Mouse (Mus musculus) frontal cortex, adult 2 months (tissue): Measurements from ENCODE around the gene Rab12. TPM values are rescaled to one million over a fixed set of nuclear protein-coding genes. Genes with fewer than 3 reads are reported as not detected.
A peak's percentile ranks its signal among the peaks of the same experiment; 100 is the strongest.

ENCODE experiments used
- DNase-seq, 2 experiments: peaks; one replicate each; pipeline ENCODE4 v3.0.0; 2022; ENCODE audit warnings: low spot score in 1 of 2; ENCODE audit errors: extremely low spot score in 1 of 2
- polyA plus RNA-seq: library from polyadenylated mRNA; depleted of rRNA; stranded (reverse); fragments of >200 nt; gene quantifications from 2 replicates; pipeline ENCODE4 v1.2.3, GENCODE M21; 2012; rRNA removed

The Rab12 gene
- polyA plus RNA-seq, 1 experiment: 127 TPM

DNA sequence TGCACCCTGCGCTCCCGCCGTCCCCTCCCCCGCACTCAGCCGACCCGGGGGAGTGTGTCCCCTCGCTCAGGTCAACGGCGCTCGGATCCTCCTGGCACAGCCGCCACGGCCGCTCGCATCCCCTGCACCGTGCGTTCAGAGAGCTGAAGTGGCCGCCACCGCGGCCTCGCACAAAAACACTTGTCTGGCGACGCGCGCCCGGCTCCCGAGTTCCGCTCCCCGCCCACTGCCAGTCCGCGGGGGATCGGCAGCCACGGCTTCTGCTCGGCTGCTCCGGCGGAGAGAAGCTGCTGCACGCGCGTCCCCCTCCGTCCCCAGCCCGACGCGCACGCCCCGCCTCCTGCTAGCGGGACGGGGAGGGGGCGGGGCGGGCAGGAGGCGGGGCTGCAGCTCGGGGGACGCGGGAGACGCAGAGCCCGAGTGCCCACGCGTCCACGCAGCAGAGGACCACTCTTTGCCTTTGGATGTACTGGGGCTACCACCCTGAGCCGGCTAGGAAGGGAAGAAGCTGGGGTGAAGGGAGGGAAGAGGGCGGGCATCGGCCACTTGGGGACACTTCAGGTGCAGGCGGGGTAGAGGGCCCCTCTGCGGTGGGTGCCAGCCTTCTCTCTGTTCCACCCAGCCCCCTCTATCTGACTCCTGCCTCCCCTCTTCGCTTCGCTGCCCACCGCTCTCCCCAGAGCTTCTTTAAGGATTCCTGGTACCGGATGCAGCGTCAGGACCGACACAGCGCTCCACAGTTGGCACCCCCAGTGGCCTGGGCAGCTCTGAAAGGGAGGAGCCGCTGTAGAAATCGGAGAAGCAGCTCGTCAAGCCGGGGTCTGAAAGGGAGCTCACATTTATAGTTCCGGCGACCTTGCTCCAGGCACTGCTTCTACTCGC, 69.8 kb downstream of the Rab12 start, which contains the start of gene Mtcl1:
TSS of gene Mtcl1 (minus strand) at position 291 of the 882 bp plus-strand sequence.
- peak; percentile 68 to 89 for DNase-seq

DNA sequence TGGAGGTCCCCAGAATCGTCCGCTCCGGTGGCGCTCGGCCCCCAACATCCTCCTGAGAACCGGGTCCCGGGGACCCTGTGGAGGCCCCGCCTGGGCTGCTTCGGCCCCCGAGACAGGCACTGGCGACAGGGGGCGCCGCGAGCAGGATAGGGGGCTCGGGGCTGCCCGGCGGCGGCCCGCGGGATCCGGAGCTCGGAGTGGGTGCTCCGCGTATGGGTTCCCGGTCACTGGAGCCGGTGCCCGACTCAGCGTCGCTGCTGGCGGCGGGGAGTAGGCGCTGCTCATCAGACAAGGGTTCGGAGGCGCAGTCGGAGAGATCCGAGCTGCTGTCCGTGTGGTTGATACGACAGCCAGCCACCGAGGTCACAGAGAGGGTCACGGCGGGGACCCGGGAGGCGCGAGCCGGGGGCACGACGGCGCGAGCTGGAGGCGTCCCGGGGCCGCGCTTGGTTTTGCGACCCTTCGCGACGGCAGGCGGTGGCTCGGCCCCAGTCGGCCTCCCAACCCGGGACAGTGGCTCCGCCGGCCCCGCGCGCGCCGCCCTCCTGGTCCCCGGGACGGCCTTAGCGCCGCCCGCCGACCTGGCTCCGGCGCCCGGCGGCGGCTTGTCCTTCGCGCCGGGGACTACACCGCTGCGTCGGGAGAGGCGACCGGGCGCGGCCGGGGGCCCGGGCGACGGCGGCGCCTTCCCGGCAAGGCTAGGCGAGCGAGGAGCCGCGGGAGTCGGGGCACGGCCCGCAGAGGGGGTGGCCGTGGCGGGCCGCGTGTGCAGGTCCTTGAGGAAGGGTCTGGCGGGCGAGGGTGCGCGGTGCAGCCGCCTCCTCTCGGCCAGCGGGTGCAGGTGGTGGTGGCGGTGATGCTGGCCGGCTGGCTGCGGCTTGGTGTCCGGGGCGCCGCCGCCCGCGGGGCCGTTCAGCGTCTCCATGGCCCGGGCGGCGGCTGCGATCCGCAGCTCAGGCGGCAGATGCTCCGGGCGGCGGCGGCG, 70.8 kb downstream of the Rab12 start:
- DNase-seq: no peak

DNA sequence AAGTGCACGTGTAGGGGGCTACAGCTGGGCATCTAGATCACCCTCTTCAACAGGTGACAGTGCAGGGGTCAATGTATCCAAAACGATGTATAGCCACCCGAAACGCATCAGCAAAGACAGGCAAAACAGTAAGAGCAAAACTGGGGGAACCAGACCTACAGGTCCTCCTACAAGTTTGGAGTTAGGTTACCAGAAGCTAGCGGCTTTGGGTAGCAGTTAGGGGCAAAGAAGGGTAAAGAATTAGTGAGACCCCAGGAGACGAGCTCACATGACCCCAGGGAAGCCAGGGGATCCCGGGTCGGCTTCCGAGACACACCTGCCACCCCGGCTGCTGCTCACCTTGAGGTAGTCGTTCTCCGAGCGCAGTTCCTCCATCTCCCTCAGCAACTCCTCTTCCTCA, 71.6 kb downstream of the Rab12 start:
- DNase-seq: no peak

DNA sequence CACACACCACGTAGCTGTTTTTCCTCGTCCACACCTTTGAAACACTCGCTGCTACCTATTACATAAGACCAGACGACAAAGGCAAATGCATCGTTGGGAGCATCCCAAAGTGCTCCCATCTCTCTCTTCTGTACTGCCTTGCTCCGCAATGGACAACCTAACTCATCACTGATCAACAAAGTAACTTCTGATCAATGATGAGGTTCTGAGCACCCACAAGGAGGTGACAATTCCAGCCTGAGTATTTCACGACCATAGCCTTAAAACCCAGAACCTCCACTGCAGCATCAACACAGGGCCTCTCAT, 72.6 kb downstream of the Rab12 start:
- no peak for DNase-seq

DNA sequence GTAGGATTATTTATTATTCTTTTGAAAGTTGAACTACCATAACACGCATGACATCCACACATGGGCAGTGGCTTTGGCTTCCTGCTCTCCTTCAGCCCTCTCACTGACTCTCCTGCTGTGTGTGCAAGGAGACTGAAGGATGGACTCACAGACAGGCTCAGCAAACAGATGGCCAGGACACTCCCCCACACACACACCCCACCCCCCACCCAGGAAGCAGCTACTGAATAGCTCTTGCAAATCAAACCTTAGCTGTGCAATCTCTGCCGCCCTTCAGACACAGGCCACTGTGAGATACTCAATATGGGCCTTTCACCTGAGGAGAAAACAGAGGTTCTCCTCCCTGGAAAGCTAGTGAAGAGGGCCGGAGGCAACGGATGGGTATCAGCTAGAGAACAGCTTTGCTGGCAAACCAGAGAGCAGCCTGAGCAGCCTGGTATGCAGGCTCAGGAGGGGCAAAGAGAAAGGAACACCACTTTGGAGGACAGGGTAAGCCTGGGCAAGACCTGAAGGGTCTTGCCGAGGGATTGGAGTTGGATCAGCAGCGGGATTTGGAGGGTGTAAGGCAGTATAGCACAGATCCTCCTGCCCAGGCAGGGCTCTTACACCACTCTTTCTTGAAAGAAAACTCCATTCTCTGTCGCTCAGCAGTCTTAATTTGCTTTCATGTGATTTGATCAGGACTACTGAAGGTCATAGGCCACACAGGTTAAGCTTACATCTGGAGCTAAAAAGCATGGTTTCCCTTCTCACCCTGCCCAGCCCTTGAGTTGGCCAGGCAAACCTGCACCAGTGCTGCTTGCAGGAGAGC, 73.1 kb downstream of the Rab12 start:
- DNase-seq: no peak

Other genes starting within 250 kb of the Rab12 start
- gene Mtcl1, start 70.0 kb downstream of the Rab12 start, polyA plus RNA-seq: 35.6 and 38.5 TPM in 2 replicates
- not detected in 2 replicates for gene Themis3, start 74.9 kb upstream of the Rab12 start, polyA plus RNA-seq